Mouse (Mus musculus): ENCODE measurements around the gene Olfr1201. TPM values are rescaled to one million over a fixed set of nuclear protein-coding genes. Genes with fewer than 3 reads are reported as not detected.

Gene Olfr1201
- polyA plus RNA-seq, 1 experiment: not detected

GRCm38 (mm10) chr2:88814196-88814595 is 21.4 kb downstream of the Olfr1201 start, which contains the start of gene Olfr1202:
TSS of gene Olfr1202 (plus strand) at chr2:88814496.
- Histone ChIP-seq H3K4me3 (no peak within 1 kb of the TSS), H3K79me2 (ENCODE audit: control insufficient read depth, insufficient read depth) (no peaks in the 10 kb centered on the region), H3K4me2 (ENCODE audit: low read depth) (no peak within 1 kb of the TSS), H3K36me3 (ENCODE audit: control insufficient read depth, insufficient read depth) (no peaks in the 10 kb centered on the region), H3ac (ENCODE audit: control insufficient read depth, insufficient read length) (no peak within 1 kb of the TSS), H3K27me3 (ENCODE audit: control insufficient read depth, insufficient read depth, insufficient read length) (no peaks in the 10 kb centered on the region)
- TF ChIP-seq POLR2AphosphoS2 (IDR thresholded peaks at IDR 0.05; ENCODE audit: insufficient read length, low read depth) (no peak), POLR2A (IDR thresholded peaks at IDR 0.05; ENCODE audit: insufficient read length, low read depth) (no peak), MAX (IDR thresholded peaks at IDR 0.05; ENCODE audit: low read depth) (no peak), E2F4 (IDR thresholded peaks at IDR 0.05; ENCODE audit: insufficient read depth) (no peak), TCF3 (IDR thresholded peaks at IDR 0.05; ENCODE audit: insufficient read length, low read depth) (no peak), SRF (IDR thresholded peaks at IDR 0.05; ENCODE audit: control insufficient read depth, insufficient read length, low read depth) (no peak), CEBPB (IDR thresholded peaks at IDR 0.05; ENCODE audit: insufficient read depth, poor library complexity, severe bottlenecking) (no peak), REST (IDR thresholded peaks at IDR 0.05; ENCODE audit: insufficient read depth, insufficient read length) (no peak)

GRCm38 (mm10) chr2:88829437-88829836 is 36.6 kb downstream of the Olfr1201 start, which contains the start of gene Olfr1205:
TSS of gene Olfr1205 (plus strand) at chr2:88829737.
- H3K36me3 ChIP-seq (ENCODE audit: control insufficient read depth, insufficient read depth): no peaks in the 10 kb centered on the region
- H3K4me2 ChIP-seq (ENCODE audit: low read depth): no peak within 1 kb of the TSS
- no peak within 1 kb of the TSS for H3K4me3 ChIP-seq
- no peak for TF ChIP-seq TCF12 (IDR thresholded peaks at IDR 0.05; ENCODE audit: insufficient read depth, poor library complexity, severe bottlenecking)
- TF ChIP-seq E2F4 (IDR thresholded peaks at IDR 0.05; ENCODE audit: insufficient read depth): no peak
- no peak for TF ChIP-seq SRF (IDR thresholded peaks at IDR 0.05; ENCODE audit: control insufficient read depth, insufficient read length, low read depth)
- TF ChIP-seq CEBPB (IDR thresholded peaks at IDR 0.05; ENCODE audit: insufficient read depth, poor library complexity, severe bottlenecking): no peak
- TF ChIP-seq MAX (IDR thresholded peaks at IDR 0.05; ENCODE audit: low read depth): no peak
- TF ChIP-seq MYOD1 (IDR thresholded peaks at IDR 0.05; ENCODE audit: control insufficient read depth in 1 of 3, insufficient read length in 2 of 3, low read depth in 2 of 3): no peak
- TF ChIP-seq USF1 (IDR thresholded peaks at IDR 0.05; ENCODE audit: low read depth): no peak
- no peak for TF ChIP-seq MYOG (IDR thresholded peaks at IDR 0.05; ENCODE audit: control insufficient read depth in 1 of 3, insufficient read depth in 1 of 3, insufficient read length in 2 of 3, low read depth in 2 of 3)
- TF ChIP-seq POLR2A (IDR thresholded peaks at IDR 0.05; ENCODE audit: insufficient read length, low read depth): no peak
- H3K27me3 ChIP-seq (ENCODE audit: control insufficient read depth, insufficient read depth, insufficient read length): no peaks in the 10 kb centered on the region
- no peaks in the 10 kb centered on the region for H3K79me2 ChIP-seq (ENCODE audit: control insufficient read depth, insufficient read depth)
- no peak within 1 kb of the TSS for H3ac ChIP-seq (ENCODE audit: control insufficient read depth, insufficient read length)

GRCm38 (mm10) chr2:88838477-88838876 is 45.6 kb downstream of the Olfr1201 start:
- H3K79me2 ChIP-seq (ENCODE audit: control insufficient read depth, insufficient read depth): no peaks in the 10 kb centered on the region

More at GRCm38 (mm10) chr2:88838477-88838876, 45.6 kb downstream of the Olfr1201 start:
- H3K4me2 ChIP-seq (ENCODE audit: low read depth): no peak overlapping the region
- H3K4me3 ChIP-seq: no peak overlapping the region
- no peak overlapping the region for H3ac ChIP-seq (ENCODE audit: control insufficient read depth, insufficient read length)
- no peaks in the 10 kb centered on the region for H3K27me3 ChIP-seq (ENCODE audit: control insufficient read depth, insufficient read depth, insufficient read length)
- H3K36me3 ChIP-seq (ENCODE audit: control insufficient read depth, insufficient read depth): no peaks in the 10 kb centered on the region
- TF ChIP-seq MYOD1 (IDR thresholded peaks at IDR 0.05; ENCODE audit: control insufficient read depth in 1 of 3, insufficient read length in 2 of 3, low read depth in 2 of 3) (no peak), POLR2A (IDR thresholded peaks at IDR 0.05; ENCODE audit: insufficient read length, low read depth) (no peak), CEBPB (IDR thresholded peaks at IDR 0.05; ENCODE audit: insufficient read depth, poor library complexity, severe bottlenecking) (no peak), REST (IDR thresholded peaks at IDR 0.05; ENCODE audit: insufficient read depth, insufficient read length) (no peak), TCF12 (IDR thresholded peaks at IDR 0.05; ENCODE audit: insufficient read depth, poor library complexity, severe bottlenecking) (no peak), E2F4 (IDR thresholded peaks at IDR 0.05; ENCODE audit: insufficient read depth) (no peak), USF1 (IDR thresholded peaks at IDR 0.05; ENCODE audit: low read depth) (no peak), MAX (IDR thresholded peaks at IDR 0.05; ENCODE audit: low read depth) (no peak), SRF (IDR thresholded peaks at IDR 0.05; ENCODE audit: control insufficient read depth, insufficient read length, low read depth) (no peak), MYOG (IDR thresholded peaks at IDR 0.05; ENCODE audit: control insufficient read depth in 1 of 3, insufficient read depth in 1 of 3, insufficient read length in 2 of 3, low read depth in 2 of 3) (no peak), POLR2AphosphoS2 (IDR thresholded peaks at IDR 0.05; ENCODE audit: insufficient read length, low read depth) (no peak), TCF3 (IDR thresholded peaks at IDR 0.05; ENCODE audit: insufficient read length, low read depth) (no peak)

Other genes starting within 250 kb of the Olfr1201 start
- gene Olfr1188, start 236.1 kb upstream of the Olfr1201 start, polyA plus RNA-seq (2012; fragmentation: generic; extraction: Trizol): not detected
- not detected for gene Olfr1189, start 206.6 kb upstream of the Olfr1201 start, polyA plus RNA-seq (2012; fragmentation: generic; extraction: Trizol)
- gene Olfr1191-ps1, start 152.5 kb upstream of the Olfr1201 start, polyA plus RNA-seq (2012; fragmentation: generic; extraction: Trizol): not detected
- not detected for gene Olfr1192-ps1, start 144.5 kb upstream of the Olfr1201 start, polyA plus RNA-seq (2012; fragmentation: generic; extraction: Trizol)
- gene Olfr1193, start 117.4 kb upstream of the Olfr1201 start, polyA plus RNA-seq (2012; fragmentation: generic; extraction: Trizol): not detected
- not detected for gene Olfr1195, start 103.8 kb upstream of the Olfr1201 start, polyA plus RNA-seq (2012; fragmentation: generic; extraction: Trizol)
- gene Olfr1196, start 88.4 kb upstream of the Olfr1201 start, polyA plus RNA-seq (2012; fragmentation: generic; extraction: Trizol): not detected
- gene Olfr1197, start 60.7 kb upstream of the Olfr1201 start, polyA plus RNA-seq (2012; fragmentation: generic; extraction: Trizol): not detected
- not detected for gene Olfr1198, start 41.7 kb upstream of the Olfr1201 start, polyA plus RNA-seq (2012; fragmentation: generic; extraction: Trizol)
- not detected for gene Olfr1199, start 32.6 kb upstream of the Olfr1201 start, polyA plus RNA-seq (2012; fragmentation: generic; extraction: Trizol)
- gene Olfr1200, start 22.5 kb upstream of the Olfr1201 start, polyA plus RNA-seq (2012; fragmentation: generic; extraction: Trizol): not detected
- gene Olfr1202, start 21.5 kb downstream of the Olfr1201 start, polyA plus RNA-seq (2012; fragmentation: generic; extraction: Trizol): not detected
- not detected for gene Olfr1205, start 36.7 kb downstream of the Olfr1201 start, polyA plus RNA-seq (2012; fragmentation: generic; extraction: Trizol)
- not detected for gene Olfr1204, start 56.3 kb downstream of the Olfr1201 start, polyA plus RNA-seq (2012; fragmentation: generic; extraction: Trizol)
- not detected for gene Olfr1206, start 70.2 kb downstream of the Olfr1201 start, polyA plus RNA-seq (2012; fragmentation: generic; extraction: Trizol)
- not detected for gene Olfr1208, start 109.3 kb downstream of the Olfr1201 start, polyA plus RNA-seq (2012; fragmentation: generic; extraction: Trizol)
- not detected for gene Olfr1209, start 122.1 kb downstream of the Olfr1201 start, polyA plus RNA-seq (2012; fragmentation: generic; extraction: Trizol)
- gene Olfr1211, start 145.1 kb downstream of the Olfr1201 start, polyA plus RNA-seq (2012; fragmentation: generic; extraction: Trizol): not detected
- not detected for gene Olfr1212, start 160.9 kb downstream of the Olfr1201 start, polyA plus RNA-seq (2012; fragmentation: generic; extraction: Trizol)
- gene Gm13762, start 187.2 kb downstream of the Olfr1201 start, polyA plus RNA-seq (2012; fragmentation: generic; extraction: Trizol): not detected
- not detected for gene Olfr1214, start 199.6 kb downstream of the Olfr1201 start, polyA plus RNA-seq (2012; fragmentation: generic; extraction: Trizol)
- gene Olfr1215, start 213.9 kb downstream of the Olfr1201 start, polyA plus RNA-seq (2012; fragmentation: generic; extraction: Trizol): not detected
- gene Olfr1216, start 225.3 kb downstream of the Olfr1201 start, polyA plus RNA-seq (2012; fragmentation: generic; extraction: Trizol): not detected
- gene Olfr1217, start 239.0 kb downstream of the Olfr1201 start, polyA plus RNA-seq (2012; fragmentation: generic; extraction: Trizol): not detected

Measured in myocyte (in vitro differentiated cells).